Mouse (Mus musculus) hematopoietic stem cell, adult 5-6 weeks (primary cell): ENCODE measurements around the gene Oard1. TPM values are rescaled to one million over a fixed set of nuclear protein-coding genes. Genes with fewer than 3 reads are reported as not detected.
A peak's percentile ranks its signal among the peaks of the same experiment; 100 is the strongest.

ENCODE experiments used
- ATAC-seq, 2 experiments: fragments of 125-278 bp in 1 of 2; replicated peaks in 1 of 2; 2 replicates each; pipeline ENCODE4 v1.8.0; 2016 to 2017; ENCODE audit warnings: inconsistent platforms in 2 of 2, mild to moderate bottlenecking in 2 of 2, moderate number of reproducible peaks in 2 of 2, low read depth in 1 of 2, moderate TSS enrichment in 1 of 2; ENCODE audit not compliant: low FRiP score in 2 of 2, poor library complexity in 2 of 2, severe bottlenecking in 2 of 2, insufficient read depth in 1 of 2, low TSS enrichment in 1 of 2
- total RNA-seq: library from RNA; stranded (forward); fragments of 172-1452, 232-1000 nt; gene quantifications from 2 replicates; pipeline ENCODE4 v1.2.3, GENCODE M21; 2017

The Oard1 gene
- total RNA-seq, 1 experiment from 2014 or later = 60.4 TPM

DNA sequence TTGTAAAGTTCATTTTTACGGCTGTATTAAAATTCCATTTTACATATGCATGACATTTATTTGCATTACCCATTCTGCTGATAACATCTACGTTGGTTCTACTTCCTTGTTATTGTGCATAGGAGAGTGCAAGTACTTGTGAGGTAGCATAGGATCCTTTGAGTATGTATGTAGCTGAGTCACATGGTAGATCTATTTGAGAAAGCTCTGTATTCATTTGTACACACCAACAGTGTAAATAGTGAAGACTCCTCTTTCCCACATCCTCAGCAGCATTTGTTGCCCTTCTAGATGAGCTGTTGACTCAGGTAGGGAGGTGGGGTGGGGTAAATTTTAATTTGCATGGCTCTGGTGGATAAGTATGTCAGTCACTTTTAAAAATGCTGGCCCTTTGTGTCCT is 6.0 kb upstream of the Oard1 start:
- ATAC-seq = no peak

DNA sequence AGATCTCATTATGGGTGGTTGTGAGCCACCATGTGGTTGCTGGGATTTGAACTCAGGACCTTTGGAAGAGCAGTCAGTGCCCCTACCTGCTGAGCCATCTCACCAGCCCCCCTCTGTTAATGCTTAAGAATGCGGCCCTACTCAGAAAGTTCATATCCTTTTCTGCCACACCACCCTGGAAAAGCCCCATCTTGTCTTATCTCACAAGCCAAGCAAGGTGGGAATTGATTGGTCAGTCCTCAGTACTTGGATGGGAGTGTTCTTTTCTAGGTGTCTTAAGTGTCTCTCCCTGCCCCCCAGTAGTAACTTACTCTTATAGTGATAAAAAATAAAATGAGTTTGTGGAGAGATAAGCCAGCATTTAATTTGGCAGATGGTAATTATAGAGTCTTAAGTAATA is 5.1 kb upstream of the Oard1 start:
- no peak for ATAC-seq

DNA sequence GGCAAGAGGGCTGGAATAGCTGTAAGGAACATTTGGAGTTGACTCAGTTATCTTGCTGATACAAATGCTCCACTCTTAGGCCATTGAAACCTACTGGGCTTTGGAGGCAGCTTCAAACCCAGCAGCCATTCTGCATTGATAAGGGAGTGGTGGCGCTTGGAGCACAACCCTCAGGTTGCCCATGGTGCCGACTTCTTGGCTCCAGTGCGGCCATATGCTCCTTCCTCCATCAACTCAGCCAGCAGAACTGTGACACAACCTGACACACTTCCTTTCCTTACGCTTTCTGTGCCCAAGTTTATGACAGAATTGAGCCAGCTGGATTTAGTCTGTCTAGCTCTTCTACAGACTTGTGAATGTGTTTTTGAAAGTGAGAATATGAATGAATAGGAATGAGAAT is 2.7 kb upstream of the Oard1 start:
- no peak for ATAC-seq

DNA sequence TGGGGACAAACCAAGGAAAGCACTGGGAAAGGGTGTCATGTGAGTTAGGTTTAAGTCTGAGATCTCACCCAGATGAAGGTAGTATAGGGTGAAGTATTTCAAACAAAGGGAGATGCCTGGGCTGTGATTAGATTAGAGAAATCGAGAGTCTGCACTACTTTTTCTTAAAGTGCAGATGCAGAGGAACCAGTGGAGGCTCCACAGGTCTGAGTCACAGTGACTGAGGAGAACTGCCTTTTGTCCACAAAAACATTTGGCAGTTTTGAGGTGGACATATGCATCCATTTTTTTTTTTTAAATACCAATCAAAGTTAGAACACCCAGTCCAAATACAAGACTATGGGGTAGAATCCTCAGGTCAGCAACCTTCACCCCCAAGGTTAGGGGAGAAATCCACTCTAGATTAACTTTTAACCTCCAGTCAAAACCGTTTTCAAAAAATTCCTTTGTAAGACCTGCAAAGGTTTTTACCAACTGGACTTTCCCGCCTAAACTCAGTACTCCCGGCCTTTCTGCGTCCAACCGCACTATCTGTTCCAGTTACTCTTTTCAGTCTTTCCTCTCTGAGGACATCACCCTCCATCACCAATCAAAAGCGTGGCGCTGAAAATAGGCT is 1.8 kb upstream of the Oard1 start:
- ATAC-seq = no peak

DNA sequence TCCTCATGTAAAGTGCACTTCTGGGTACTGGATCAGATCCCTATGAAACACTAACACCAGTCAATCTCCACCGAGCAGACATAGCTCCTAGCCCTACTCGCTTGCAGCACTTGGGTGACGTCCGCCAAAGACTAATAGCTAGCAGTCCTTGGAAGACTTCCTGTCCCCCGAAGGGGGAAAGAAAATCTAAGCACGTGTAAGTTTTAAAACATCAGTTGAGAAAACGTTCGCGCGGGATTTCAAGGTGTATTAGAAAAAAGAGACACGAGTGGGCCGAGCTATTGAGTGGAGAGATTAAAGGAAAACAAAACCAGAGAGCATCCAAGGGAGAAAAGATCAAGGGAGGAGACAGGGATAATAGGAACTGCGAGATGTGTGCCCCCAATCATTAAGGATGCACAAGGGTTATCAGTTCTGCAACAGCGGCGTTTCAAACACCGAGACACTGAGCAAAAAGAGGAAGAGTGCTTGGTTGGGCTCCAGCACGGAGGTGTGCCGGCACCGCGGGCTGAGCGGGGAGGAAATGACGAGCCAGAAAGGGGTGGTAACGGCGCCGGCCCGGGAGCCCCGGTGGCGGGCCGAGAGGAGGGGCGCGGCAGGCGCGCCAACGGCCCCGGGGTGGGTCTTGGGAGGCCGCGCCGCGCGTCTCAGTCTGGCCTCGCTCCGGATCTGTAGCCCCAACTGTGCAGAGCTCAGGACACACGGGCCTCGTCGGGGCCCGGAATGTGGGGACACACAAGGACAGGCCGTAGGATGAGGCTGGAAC is 1.1 kb upstream of the Oard1 start:
- peak; percentile 39 to 59 for ATAC-seq

DNA sequence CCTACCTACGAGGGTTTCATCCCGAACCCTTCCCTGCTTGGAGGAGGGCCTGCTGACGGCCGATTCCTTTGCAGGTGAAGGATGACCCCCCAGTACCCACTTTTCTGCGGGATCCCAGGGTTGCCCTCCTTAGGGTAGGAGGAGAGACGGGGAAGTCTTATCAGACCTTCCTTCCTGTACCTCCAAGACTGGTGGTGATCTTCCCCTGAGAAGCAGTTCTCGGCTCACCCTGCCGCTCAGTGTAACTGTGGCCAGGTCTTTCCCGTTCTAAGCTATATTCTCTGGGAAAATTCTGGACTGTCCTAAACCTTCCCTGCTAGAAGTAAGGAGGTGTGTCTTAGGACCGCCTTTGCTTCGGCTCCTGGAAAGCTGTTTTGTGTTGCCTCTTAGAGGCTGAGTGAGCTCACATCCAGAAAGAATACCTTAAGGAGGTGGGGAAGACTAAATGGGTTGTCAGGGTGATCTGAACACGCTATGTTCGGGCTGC is 528 bp downstream of the Oard1 start:
- ATAC-seq = peak in 1 of 2 experiments; percentile 9; a peak in 2 of 4 replicates

DNA sequence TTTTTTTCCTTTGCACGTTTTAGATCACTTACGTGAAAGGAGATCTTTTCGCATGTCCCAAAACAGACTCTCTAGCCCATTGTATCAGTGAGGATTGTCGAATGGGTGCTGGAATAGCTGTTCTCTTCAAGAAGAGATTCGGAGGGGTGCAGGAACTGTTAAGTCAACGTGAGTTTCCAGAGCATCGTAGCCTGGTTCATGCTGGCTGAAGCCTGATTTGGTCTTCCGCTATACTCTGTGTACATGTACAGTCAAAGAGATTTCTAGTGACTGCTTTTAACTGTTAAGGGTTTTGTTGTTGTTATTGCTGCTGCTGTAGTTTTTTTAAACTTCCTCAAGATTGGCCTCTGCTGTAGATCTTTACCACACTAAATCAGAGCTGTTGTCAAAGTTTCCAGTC is 1.4 kb downstream of the Oard1 start:
- ATAC-seq = no peak

DNA sequence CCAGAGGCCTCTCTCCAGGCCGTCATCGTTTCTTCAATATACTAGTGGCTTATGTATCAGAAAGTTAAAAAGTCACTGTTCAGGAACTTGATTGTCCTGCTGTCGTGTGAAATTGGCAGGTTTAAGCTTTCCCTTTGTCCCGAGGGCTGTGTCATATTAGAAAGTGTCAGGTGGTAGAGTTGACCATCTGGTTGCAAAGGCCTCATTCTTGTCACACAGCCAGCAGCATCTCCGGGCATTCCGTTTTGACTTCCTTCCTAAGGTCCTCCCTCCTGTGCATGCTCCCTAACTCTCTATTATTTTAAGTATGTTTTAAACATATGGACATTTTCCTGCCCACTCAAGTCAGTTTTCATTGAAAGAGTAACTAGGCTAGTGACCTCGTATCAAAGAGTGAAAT is 6.2 kb downstream of the Oard1 start:
- ATAC-seq = no peak

DNA sequence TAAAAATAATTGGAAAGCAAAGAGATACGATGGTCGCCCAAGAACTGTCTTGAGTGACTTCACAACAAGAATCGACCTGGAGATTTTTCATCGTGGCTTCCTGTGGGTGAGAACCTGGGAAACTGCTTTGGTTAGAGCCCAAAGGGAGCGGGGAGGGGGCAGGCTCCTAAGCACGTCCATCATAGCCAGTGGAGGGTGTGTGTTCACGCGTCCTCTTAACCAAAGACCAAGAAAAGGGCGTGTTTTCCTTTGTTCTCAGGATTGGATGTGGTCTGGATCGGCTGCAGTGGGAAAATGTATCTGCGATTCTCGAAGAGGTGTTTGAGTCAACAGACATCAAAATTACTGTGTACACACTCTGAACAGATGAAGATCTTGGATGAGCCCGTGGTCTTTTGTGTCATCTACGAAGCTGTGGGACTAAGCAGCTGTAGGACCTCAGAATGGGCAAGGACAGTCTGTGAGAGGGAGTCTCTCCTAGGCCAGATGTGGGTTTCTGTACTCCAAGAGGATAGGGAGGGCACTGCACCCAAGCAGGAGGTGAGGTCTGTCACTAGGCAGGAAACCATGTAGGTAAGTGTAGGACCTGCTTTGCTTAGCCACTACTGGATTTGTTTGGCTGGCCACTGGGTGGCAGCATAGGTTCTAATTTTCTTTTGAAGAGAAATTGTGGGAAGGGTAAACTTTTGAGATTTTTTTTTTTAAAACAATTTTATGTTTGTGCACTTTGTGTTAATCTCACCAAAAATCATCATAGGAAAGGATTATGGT is 6.8 kb downstream of the Oard1 start:
- ATAC-seq = peak; percentile 72 to 75

DNA sequence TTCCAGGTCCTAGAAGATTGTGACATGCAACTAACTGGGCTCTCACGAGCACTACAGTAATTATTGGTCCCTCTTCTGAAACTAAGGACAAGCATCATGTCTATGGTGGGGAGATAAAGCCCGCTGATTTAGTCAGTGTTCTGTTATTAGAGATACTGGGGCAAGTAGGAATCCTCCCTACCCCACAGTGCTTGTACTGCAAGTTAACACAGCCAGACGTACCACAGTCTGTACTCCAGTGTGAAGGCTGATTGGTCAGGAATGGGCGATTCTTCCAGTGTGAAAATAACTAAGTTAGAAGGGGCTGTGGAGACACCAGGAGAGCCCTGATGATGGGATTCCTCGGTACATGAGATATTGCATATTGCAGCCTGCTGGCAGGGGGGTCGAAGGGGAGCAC is 7.7 kb downstream of the Oard1 start:
- ATAC-seq = no peak

DNA sequence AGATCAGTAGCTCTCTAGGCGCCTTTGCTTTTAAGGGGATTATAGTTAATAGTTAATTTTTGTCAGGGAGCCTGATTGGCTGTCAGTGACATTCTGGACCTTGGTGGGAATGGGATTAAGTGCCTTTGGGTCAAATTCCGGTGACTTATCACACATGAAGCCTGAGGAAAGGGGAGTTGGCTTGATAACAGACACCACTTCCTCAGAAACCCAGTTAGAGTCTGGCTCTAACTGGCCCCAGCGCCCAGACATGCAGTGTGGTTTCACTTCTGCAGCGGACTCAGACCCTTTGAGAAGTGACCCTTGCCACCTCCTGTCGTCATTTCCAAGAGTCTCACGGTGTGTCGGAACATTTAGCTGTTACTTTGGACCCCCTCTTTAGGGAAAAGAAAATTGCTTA is 8.4 kb downstream of the Oard1 start:
- ATAC-seq = peak; percentile 58 to 75

DNA sequence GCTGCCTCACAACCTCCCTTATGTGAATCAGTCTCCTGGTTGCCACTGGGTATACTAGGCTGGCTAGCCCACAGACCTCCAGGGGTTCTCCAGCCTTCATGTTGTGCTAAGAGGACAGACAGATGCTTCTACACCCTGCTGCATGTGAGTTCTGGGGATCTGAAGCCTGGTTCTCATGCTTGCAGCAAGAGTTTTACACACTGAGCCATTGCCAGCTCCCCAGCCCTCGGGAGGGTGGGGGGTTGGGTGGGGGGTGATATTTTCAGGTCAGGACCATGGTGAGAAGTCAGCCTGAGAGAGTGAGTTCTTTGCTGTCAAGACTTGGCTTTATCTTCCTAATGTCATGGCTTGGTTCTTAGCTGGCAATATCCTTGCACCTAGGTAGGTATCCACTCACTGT is 9.0 kb downstream of the Oard1 start:
- no peak for ATAC-seq

DNA sequence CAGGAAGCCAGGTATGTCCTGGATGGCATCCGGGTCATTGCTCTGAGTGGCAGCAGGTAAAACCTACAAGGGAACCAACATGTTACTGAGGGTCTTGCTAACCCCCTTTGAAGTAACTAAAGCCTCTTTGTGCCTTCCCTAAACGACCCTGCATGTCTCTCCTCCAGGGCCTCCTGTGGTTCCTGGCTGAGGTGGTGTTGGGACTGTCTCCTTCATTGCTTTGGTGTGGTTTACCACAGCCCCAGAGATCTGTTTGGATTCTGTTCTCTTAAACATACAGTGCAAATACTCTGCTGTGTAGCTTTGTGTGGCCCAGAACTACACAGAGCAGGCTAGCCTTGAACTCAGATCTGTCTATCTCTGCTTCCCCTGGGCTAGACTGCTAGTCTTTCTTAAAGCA is 9.8 kb downstream of the Oard1 start:
- no peak for ATAC-seq

DNA sequence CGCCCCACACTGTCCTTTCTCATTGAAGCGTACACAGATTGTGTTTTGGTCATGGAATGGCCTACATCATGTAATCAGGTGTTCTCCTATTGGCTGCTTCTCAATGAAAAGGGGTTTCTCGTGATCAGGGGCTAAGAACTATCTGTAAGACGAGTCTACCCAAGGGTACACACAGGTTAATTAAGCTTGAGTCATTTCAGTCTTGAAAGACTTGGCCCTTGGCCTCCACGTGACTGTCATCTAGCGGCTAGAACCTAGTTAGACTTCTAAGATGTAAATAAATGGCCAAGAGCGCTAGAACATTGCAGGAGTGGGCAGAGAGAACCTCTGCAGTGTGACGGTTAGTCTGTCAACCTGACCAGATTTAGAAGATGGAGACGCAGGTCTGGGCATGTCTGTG is 14.4 kb downstream of the Oard1 start:
- no peak for ATAC-seq

DNA sequence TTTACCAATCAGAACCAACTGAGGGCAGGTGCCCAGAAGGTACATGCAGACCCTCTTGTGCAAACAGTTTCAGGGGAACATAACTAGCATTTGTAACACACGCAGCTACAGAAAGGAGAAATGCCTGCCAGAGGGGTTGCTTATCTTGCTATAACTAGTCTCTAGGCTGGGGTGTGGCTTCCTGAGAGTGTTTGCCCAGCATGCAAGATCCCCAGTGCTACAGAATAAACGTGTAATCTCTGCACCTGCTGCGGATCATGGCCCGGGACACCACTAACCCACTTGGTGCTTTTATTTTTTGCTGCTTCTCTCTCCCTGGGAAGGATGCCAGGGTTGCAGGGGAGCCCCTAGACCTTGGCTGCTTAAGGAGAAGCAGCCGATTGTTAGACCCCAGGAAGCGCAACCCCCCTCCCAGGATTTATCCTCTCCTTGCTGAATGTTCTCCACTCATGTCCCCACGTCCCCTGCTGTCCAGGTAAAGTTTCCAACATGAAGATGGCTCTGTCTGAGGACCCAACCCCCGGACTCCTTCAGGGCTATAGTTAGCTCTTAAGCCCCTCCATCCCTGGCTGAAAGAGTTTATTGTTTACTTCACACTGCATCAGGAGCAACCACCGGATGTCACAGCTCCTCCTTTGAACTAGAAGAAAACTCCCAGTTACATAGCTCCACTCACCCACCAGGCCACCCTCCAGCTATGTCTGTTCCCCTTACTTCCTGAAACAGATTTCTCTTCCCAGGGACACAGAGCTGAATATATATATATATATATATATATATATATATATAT is 16.2 kb downstream of the Oard1 start:
- ATAC-seq = peak; percentile 58 to 66; a peak in 3 of 4 replicates

DNA sequence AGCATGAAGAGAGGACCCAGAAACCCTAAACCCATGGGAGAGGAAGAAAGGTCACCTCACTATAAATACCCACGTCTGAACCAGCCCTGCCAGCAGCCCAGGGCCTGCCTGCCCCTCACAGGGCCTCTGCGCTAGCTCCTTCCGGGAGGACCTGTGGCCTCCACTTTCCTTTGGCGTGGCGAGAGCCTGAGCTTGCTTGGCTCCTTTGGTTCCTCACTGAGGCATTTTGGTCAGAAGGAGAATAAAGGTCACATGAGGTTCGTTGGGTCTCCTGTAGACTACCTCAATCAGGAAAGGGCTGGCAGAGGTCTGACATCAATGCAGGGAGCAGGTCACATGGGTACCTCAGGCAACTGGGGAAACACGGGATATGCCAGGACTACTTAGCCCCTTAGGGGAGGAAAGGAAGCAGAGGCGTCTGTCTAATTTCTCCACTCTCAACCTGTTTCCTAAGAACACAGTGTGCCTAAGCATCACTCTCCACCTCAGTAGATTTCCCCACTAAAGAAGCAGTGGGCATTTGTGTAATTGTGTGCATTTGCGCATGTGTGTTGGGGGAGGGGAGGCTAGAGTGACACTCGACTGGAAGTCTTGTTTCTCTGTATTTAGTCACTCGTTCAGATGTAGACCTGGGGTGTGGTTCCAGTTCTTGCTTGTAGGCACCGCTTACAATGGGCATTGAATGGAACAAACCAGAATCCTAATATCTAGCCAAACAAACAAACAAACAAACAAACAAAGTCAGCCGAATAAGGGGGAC is 17.4 kb downstream of the Oard1 start:
- ATAC-seq = peak; percentile 14 to 25; a peak in 3 of 4 replicates
